Mouse (Mus musculus): Measurements from ENCODE around the gene Aldh1l1. TPM values are rescaled to one million over a fixed set of nuclear protein-coding genes. Genes with fewer than 3 reads are reported as not detected.

Aldh1l1 gene
- polyA plus RNA-seq, 1 experiment = 17.9 TPM

DNA sequence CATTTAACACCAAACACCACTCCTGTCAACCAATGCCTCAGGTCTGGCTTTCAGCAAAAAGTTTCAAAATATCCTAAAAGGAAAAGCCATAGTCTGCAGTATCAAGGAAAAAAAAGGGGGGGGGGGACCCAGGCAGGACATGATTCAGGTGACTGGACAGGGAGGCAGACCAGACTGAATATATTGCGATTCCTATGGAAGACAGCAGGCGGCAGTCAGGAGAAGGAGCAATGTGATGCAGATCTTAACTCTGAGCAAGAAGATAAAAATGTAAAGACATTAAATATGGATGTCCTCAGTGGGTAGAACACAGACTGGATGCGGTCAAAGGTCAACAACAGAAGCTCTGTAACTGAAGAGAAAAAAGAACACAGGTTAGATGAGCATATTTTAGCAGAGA, 47.3 kb downstream of the Aldh1l1 start:
- Histone ChIP-seq H3K4me3 (replicated peaks; ENCODE audit: extremely low read depth, low read depth, low read length) (no peak overlapping the region), H3K4me1 (ENCODE audit: control insufficient read depth, insufficient read depth, low read length) (no peaks in the 10 kb centered on the region)
- DNase-seq = no peak
- WGBS = 84% methylated on average over 3 of the region's 3 CpGs
- TF ChIP-seq CTCF (IDR thresholded peaks at IDR 0.05; ENCODE audit: insufficient read depth, low read length) = no peak
- TF ChIP-seq POLR2A (IDR thresholded peaks at IDR 0.05; ENCODE audit: borderline replicate concordance, extremely low read depth, low read depth, low read length) = no peak

DNA sequence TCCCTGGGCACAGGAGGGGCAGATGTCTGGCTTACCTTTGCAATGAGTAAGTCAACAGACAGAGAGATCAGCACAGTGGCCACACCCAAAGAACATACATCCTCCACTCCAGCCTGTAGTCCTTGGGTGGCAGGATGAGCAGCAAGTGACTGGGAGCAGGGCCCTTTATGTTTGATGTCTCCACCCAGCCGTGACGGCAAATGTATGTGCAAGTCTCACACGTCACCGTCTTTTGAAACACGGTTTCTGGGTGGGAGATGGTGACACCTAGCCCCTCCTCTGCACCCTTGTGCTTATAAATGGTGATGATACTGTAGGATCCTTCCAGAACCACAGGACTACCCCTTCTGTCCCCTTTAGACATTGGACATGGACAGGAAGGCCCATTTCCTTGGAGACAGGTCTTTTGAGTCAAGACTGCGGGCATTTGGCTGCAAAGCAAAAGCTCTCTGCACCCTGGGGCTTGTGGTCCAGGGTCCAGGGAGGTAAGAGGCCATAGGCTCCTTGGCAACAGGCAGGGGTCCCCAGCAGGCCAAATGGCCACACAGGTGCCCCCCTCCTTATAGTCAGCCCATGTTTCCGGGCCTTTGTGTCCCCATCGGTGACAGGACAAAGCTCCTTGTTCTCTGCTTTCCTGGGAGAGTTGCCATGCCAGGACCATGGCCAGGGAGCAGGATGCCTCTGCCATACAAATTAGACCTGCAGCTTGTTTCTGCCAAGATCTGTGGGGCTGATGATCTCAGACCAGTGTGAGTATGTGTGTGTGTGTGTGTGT, 48.7 kb downstream of the Aldh1l1 start:
- TF ChIP-seq POLR2A (IDR thresholded peaks at IDR 0.05; ENCODE audit: borderline replicate concordance, extremely low read depth, low read depth, low read length) (no peak), CTCF (IDR thresholded peaks at IDR 0.05; ENCODE audit: insufficient read depth, low read length) (no peak)
- DNase-seq = no peak
- H3K4me3 ChIP-seq (replicated peaks; ENCODE audit: extremely low read depth, low read depth, low read length) = no peak overlapping the region
- H3K4me1 ChIP-seq (ENCODE audit: control insufficient read depth, insufficient read depth, low read length) = no peaks in the 10 kb centered on the region
- WGBS = 73% methylated on average over 8 of the region's 8 CpGs

GRCm38 (mm10) chr6:90536824-90537223, 50.6 kb downstream of the Aldh1l1 start:
- WGBS = 63% methylated on average over 3 of the region's 3 CpGs
- Histone ChIP-seq H3K4me1 (ENCODE audit: control insufficient read depth, insufficient read depth, low read length) (no peaks in the 10 kb centered on the region), H3K4me3 (replicated peaks; ENCODE audit: extremely low read depth, low read depth, low read length) (no peak overlapping the region)
- no peak for TF ChIP-seq POLR2A (IDR thresholded peaks at IDR 0.05; ENCODE audit: borderline replicate concordance, extremely low read depth, low read depth, low read length)
- TF ChIP-seq CTCF (IDR thresholded peaks at IDR 0.05; ENCODE audit: insufficient read depth, low read length) = no peak
- no peak for DNase-seq

DNA sequence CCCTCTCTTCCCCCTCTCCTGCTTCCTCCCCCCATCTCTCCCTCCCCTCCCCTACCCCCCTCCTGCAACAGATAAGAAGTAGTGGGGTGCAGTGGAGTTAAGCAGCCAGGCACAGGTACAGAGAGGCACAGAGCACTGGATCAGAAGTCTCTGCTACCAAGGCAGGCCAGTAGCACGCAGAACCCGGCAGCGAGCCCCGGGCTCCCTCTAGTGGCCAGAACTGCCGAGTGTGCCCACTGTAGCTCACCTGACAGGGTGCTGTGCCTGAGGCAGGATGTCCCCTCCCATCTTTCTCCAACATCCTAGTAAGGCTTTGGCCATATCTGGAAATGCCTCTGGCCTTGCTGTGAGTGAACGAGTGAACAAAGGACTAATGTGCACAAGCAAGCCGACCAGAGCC, 51.7 kb downstream of the Aldh1l1 start:
- DNase-seq = peak; percentile 88
- Histone ChIP-seq H3K4me1 (ENCODE audit: control insufficient read depth, insufficient read depth, low read length) (no peaks in the 10 kb centered on the region), H3K4me3 (replicated peaks; ENCODE audit: extremely low read depth, low read depth, low read length) (no peak overlapping the region)
- WGBS = 6% methylated on average over 7 of the region's 7 CpGs
- TF ChIP-seq CTCF (IDR thresholded peaks at IDR 0.05; ENCODE audit: insufficient read depth, low read length) = peak; percentile 78
- no peak for TF ChIP-seq POLR2A (IDR thresholded peaks at IDR 0.05; ENCODE audit: borderline replicate concordance, extremely low read depth, low read depth, low read length)

DNA sequence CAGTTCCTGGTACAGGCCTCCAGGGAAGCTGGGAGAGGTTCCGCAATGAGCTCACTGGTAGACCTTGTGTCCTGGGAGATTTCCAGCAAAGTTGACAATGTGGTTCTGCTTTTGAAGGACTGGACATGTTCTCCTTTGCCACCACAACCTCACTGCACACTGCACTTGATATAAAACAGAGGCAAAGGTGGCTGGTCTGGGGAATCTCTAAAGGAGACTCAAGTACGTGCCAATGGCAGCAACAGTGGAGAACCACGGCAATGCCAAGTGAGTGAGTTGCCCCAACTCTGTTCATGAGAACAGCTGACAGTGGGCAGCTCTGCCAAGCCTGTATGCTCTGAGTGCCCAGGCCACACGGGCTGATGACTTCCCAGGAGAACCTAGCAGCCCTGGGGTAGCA, 53.0 kb downstream of the Aldh1l1 start:
- DNase-seq = no peak
- H3K4me3 ChIP-seq (replicated peaks; ENCODE audit: extremely low read depth, low read depth, low read length) = no peak overlapping the region
- 80% methylated on average over 4 of the region's 4 CpGs for WGBS
- H3K4me1 ChIP-seq (ENCODE audit: control insufficient read depth, insufficient read depth, low read length) = no peaks in the 10 kb centered on the region
- no peak for TF ChIP-seq CTCF (IDR thresholded peaks at IDR 0.05; ENCODE audit: insufficient read depth, low read length)
- no peak for TF ChIP-seq POLR2A (IDR thresholded peaks at IDR 0.05; ENCODE audit: borderline replicate concordance, extremely low read depth, low read depth, low read length)

DNA sequence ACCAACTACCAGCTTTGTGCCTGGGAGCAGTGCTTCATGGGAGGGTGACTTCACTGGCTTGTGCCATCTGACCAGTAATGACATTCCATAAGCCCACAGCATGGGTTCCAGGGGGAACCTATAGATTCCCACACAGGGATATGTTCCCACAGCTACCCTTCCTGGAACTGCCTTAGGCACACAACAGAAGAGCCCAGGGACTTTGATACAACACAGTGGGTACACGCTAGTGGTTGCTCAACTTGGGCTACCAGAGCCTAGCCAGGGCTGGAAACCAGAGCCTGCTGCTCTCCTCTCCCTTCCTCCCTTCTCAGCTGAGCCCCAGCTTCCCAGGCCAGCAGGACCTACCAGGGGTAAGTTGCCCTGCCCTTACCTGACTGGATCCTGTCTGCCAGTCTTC, 54.3 kb downstream of the Aldh1l1 start:
- no peak overlapping the region for H3K4me3 ChIP-seq (replicated peaks; ENCODE audit: extremely low read depth, low read depth, low read length)
- H3K4me1 ChIP-seq (ENCODE audit: control insufficient read depth, insufficient read depth, low read length) = no peaks in the 10 kb centered on the region
- WGBS = 82% methylated on average over 1 of the region's 1 CpGs
- TF ChIP-seq POLR2A (IDR thresholded peaks at IDR 0.05; ENCODE audit: borderline replicate concordance, extremely low read depth, low read depth, low read length) (no peak), CTCF (IDR thresholded peaks at IDR 0.05; ENCODE audit: insufficient read depth, low read length) (no peak)
- DNase-seq = no peak

DNA sequence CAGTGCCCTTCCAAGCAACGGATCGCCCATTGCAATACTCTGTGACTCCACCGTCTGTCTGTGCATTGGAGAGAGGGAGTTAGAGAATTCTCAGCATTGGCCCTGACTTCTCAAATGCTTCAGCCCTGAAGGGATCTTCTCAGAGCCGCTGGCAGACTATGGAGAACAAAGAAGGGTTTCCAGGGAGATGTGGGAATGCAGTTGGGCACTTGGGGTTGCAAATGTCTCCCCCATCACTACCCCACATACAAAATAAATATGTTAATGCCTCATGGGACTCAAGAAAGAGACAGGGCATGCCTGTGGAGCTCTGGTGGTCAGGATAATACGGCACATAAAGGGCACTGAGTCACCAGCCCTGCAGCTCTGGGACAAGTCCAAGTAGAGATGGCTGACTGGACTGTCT, 55.1 kb downstream of the Aldh1l1 start:
- DNase-seq = no peak
- 76% methylated on average over 5 of the region's 5 CpGs for WGBS
- TF ChIP-seq POLR2A (IDR thresholded peaks at IDR 0.05; ENCODE audit: borderline replicate concordance, extremely low read depth, low read depth, low read length) (no peak), CTCF (IDR thresholded peaks at IDR 0.05; ENCODE audit: insufficient read depth, low read length) (no peak)
- Histone ChIP-seq H3K4me1 (ENCODE audit: control insufficient read depth, insufficient read depth, low read length) (no peaks in the 10 kb centered on the region), H3K4me3 (replicated peaks; ENCODE audit: extremely low read depth, low read depth, low read length) (no peak overlapping the region)

DNA sequence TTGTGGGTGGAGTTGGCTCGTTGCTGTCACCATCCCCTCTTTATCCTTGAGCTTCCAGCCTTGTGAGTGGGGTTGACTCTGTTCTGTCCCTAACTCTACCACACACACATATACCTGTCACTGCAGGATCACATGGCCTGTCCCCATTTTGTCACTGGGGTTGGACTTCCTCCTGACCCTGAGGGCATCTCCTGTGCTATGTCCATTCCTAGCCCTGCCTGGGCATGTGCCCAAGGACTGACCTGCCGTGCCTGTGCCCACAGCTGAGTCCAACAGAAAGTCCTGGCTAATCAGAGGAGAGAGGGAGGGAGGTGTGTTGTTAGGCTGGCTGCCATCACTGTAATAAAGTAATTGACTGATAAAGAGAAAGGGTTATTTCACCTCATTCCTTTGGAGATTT, 58.2 kb downstream of the Aldh1l1 start:
- DNase-seq = no peak
- TF ChIP-seq POLR2A (IDR thresholded peaks at IDR 0.05; ENCODE audit: borderline replicate concordance, extremely low read depth, low read depth, low read length) = no peak
- TF ChIP-seq CTCF (IDR thresholded peaks at IDR 0.05; ENCODE audit: insufficient read depth, low read length) = no peak
- Histone ChIP-seq H3K4me3 (replicated peaks; ENCODE audit: extremely low read depth, low read depth, low read length) (no peak overlapping the region), H3K4me1 (ENCODE audit: control insufficient read depth, insufficient read depth, low read length) (no peaks in the 10 kb centered on the region)
- 48% methylated on average over 2 of the region's 2 CpGs for WGBS

GRCm38 (mm10) chr6:90546274-90546673, 60.0 kb downstream of the Aldh1l1 start:
- H3K4me3 ChIP-seq (replicated peaks; ENCODE audit: extremely low read depth, low read depth, low read length) = no peak overlapping the region
- 67% methylated on average over 3 of the region's 3 CpGs for WGBS
- TF ChIP-seq CTCF (IDR thresholded peaks at IDR 0.05; ENCODE audit: insufficient read depth, low read length) (no peak), POLR2A (IDR thresholded peaks at IDR 0.05; ENCODE audit: borderline replicate concordance, extremely low read depth, low read depth, low read length) (no peak)
- no peak for DNase-seq
- no peaks in the 10 kb centered on the region for H3K4me1 ChIP-seq (ENCODE audit: control insufficient read depth, insufficient read depth, low read length)

GRCm38 (mm10) chr6:90547041-90547440, 60.8 kb downstream of the Aldh1l1 start:
- no peak for DNase-seq
- TF ChIP-seq CTCF (IDR thresholded peaks at IDR 0.05; ENCODE audit: insufficient read depth, low read length) (no peak), POLR2A (IDR thresholded peaks at IDR 0.05; ENCODE audit: borderline replicate concordance, extremely low read depth, low read depth, low read length) (no peak)
- 71% methylated on average over 3 of the region's 3 CpGs for WGBS
- Histone ChIP-seq H3K4me1 (ENCODE audit: control insufficient read depth, insufficient read depth, low read length) (no peaks in the 10 kb centered on the region), H3K4me3 (replicated peaks; ENCODE audit: extremely low read depth, low read depth, low read length) (no peak overlapping the region)
